Mouse (Mus musculus): ENCODE data around the gene Sppl3.

GRCm38 (mm10) chr5:114969064-114969463 lies 41.9 kb upstream of the Sppl3 start:
- TF ChIP-seq ETS1 (conservative IDR thresholded peaks at IDR 0.05; ENCODE audit: low read depth, low read length) (no peak), IRF4 (IDR thresholded peaks at IDR 0.05; ENCODE audit: low read depth, low read length) (no peak), KAT2A (IDR thresholded peaks at IDR 0.05; ENCODE audit: insufficient replicate concordance, low read length) (no peak)

All from CH12.LX (cell line).